Mouse (Mus musculus): ENCODE results near the gene Pheta2. TPM values are rescaled to one million over a fixed set of nuclear protein-coding genes. Genes with fewer than 3 reads are reported as not detected.

Gene Pheta2
- polyA plus RNA-seq, 1 experiment from 2014 or later, result 8.4 TPM

- peak overlapping the region; percentile 79 for H3K4me2 ChIP-seq (replicated peaks; ENCODE audit: low read depth, low read length)
- 50% methylated on average over 15 of the region's 15 CpGs for WGBS
These were observed 3.2 kb downstream of the Pheta2 start for GRCm38 (mm10) chr15:82341675-82342542.

GRCm38 (mm10) chr15:82342543-82342935 lies 3.8 kb downstream of the Pheta2 start:
- Histone ChIP-seq H3K9ac (replicated peaks; ENCODE audit: low read depth) (no peak overlapping the region), H3K4me3 (ENCODE audit: low read depth, low read length) (no peak overlapping the region), H3K4me1 (ENCODE audit: insufficient read depth, low read depth, low read length) (peaks cover 16% of the 10 kb centered on the region), H3K27ac (ENCODE audit: low read length) (no peak overlapping the region; the same call in 1 of the 2 replicates), H3K27me3 (replicated peaks; ENCODE audit: insufficient read depth, low read length) (no peaks in the 10 kb centered on the region), H3K4me2 (replicated peaks; ENCODE audit: low read depth, low read length) (no peak overlapping the region; the same call in 1 of the 2 replicates), H3K9me3 (ENCODE audit: low read length) (no peaks in the 10 kb centered on the region), H3K36me3 (ENCODE audit: insufficient read depth, low read length) (no peaks in the 10 kb centered on the region)
- TF ChIP-seq CTCF (IDR thresholded peaks at IDR 0.05) (no peak), EP300 (IDR thresholded peaks at IDR 0.05) (no peak)
- no peak for DNase-seq (ENCODE audit: low spot score)
- WGBS, result 70% methylated on average over 5 of the region's 5 CpGs
- ATAC-seq, result no peak

More at GRCm38 (mm10) chr15:82341675-82342542, 3.2 kb downstream of the Pheta2 start:
- no peak for ATAC-seq
- no peaks in the 10 kb centered on the region for H3K27me3 ChIP-seq (replicated peaks; ENCODE audit: insufficient read depth, low read length)
- peak overlapping the region; percentile 73 for H3K27ac ChIP-seq (ENCODE audit: low read length)
- H3K36me3 ChIP-seq (ENCODE audit: insufficient read depth, low read length), result no peaks in the 10 kb centered on the region
- H3K9ac ChIP-seq (replicated peaks; ENCODE audit: low read depth), result peak overlapping the region; percentile 72
- H3K4me1 ChIP-seq (ENCODE audit: insufficient read depth, low read depth, low read length), result peaks cover 10% of the 10 kb centered on the region
- no peaks in the 10 kb centered on the region for H3K9me3 ChIP-seq (ENCODE audit: low read length)
- H3K4me3 ChIP-seq (ENCODE audit: low read depth, low read length), result peak overlapping the region; percentile 46
- peak; percentile 32 for DNase-seq (ENCODE audit: low spot score)
- TF ChIP-seq CTCF (IDR thresholded peaks at IDR 0.05) (no peak), EP300 (IDR thresholded peaks at IDR 0.05) (no peak)

GRCm38 (mm10) chr15:82343368-82344287 lies 4.9 kb downstream of the Pheta2 start:
- DNase-seq (ENCODE audit: low spot score) (no peak), ATAC-seq (no peak)
- no peak overlapping the region for H3K4me3 ChIP-seq (ENCODE audit: low read depth, low read length)
- TF ChIP-seq CTCF (IDR thresholded peaks at IDR 0.05) (no peak), EP300 (IDR thresholded peaks at IDR 0.05) (no peak)
- 85% methylated on average over 27 of the region's 27 CpGs for WGBS
- H3K4me2 ChIP-seq (replicated peaks; ENCODE audit: low read depth, low read length), result no peak overlapping the region
- no peaks in the 10 kb centered on the region for H3K27me3 ChIP-seq (replicated peaks; ENCODE audit: insufficient read depth, low read length)
- peaks cover 10% of the 10 kb centered on the region for H3K4me1 ChIP-seq (ENCODE audit: insufficient read depth, low read depth, low read length)
- no peaks in the 10 kb centered on the region for H3K9me3 ChIP-seq (ENCODE audit: low read length)
- H3K27ac ChIP-seq (ENCODE audit: low read length), result no peak overlapping the region
- H3K36me3 ChIP-seq (ENCODE audit: insufficient read depth, low read length), result peaks cover 8% of the 10 kb centered on the region; the same call in 1 of the 2 replicates
- no peak overlapping the region for H3K9ac ChIP-seq (replicated peaks; ENCODE audit: low read depth)

GRCm38 (mm10) chr15:82344971-82345370 lies 6.2 kb downstream of the Pheta2 start:
- no peak overlapping the region for H3K9ac ChIP-seq (replicated peaks; ENCODE audit: low read depth)
- DNase-seq (ENCODE audit: low spot score) (no peak), ATAC-seq (no peak)
- H3K27ac ChIP-seq (ENCODE audit: low read length), result no peak overlapping the region
- peaks cover 10% of the 10 kb centered on the region for H3K4me1 ChIP-seq (ENCODE audit: insufficient read depth, low read depth, low read length)
- H3K4me3 ChIP-seq (ENCODE audit: low read depth, low read length), result no peak overlapping the region
- no peaks in the 10 kb centered on the region for H3K9me3 ChIP-seq (ENCODE audit: low read length)
- H3K36me3 ChIP-seq (ENCODE audit: insufficient read depth, low read length), result peaks cover 17% of the 10 kb centered on the region
- TF ChIP-seq CTCF (IDR thresholded peaks at IDR 0.05) (no peak), EP300 (IDR thresholded peaks at IDR 0.05) (no peak)
- no peak overlapping the region for H3K4me2 ChIP-seq (replicated peaks; ENCODE audit: low read depth, low read length)
- WGBS, result 81% methylated on average over 6 of the region's 6 CpGs
- H3K27me3 ChIP-seq (replicated peaks; ENCODE audit: insufficient read depth, low read length), result no peaks in the 10 kb centered on the region

GRCm38 (mm10) chr15:82345820-82346470 lies 7.2 kb downstream of the Pheta2 start:
- Histone ChIP-seq H3K9me3 (ENCODE audit: low read length) (no peaks in the 10 kb centered on the region), H3K4me3 (ENCODE audit: low read depth, low read length) (peak overlapping the region; percentile 68), H3K27ac (ENCODE audit: low read length) (peak overlapping the region; percentile 94), H3K27me3 (replicated peaks; ENCODE audit: insufficient read depth, low read length) (no peaks in the 10 kb centered on the region), H3K4me2 (replicated peaks; ENCODE audit: low read depth, low read length) (peak overlapping the region; percentile 62), H3K36me3 (ENCODE audit: insufficient read depth, low read length) (peaks cover 26% of the 10 kb centered on the region), H3K4me1 (ENCODE audit: insufficient read depth, low read depth, low read length) (peaks cover 10% of the 10 kb centered on the region), H3K9ac (replicated peaks; ENCODE audit: low read depth) (peak overlapping the region; percentile 69)
- no peak for TF ChIP-seq CTCF (IDR thresholded peaks at IDR 0.05)
- TF ChIP-seq EP300 (IDR thresholded peaks at IDR 0.05), result no peak
- peak; percentile 98 for ATAC-seq
- DNase-seq (ENCODE audit: low spot score), result peak; percentile 99
- under 1% methylated on average over 51 of the region's 51 CpGs for WGBS
